Mouse (Mus musculus) ovary, adult 10 weeks (tissue): ENCODE measurements around the gene Chsy1. TPM values are rescaled to one million over a fixed set of nuclear protein-coding genes. Genes with fewer than 3 reads are reported as not detected.

Source experiments
- polyA plus RNA-seq: library from polyadenylated mRNA; stranded (reverse); fragments of 350-450 nt; fragmentation: Illumina TruSeq; extraction: RNeasy Lipid Tissue Mini Kit (QIAGEN cat#74804); gene quantifications from one replicate; pipeline ENCODE4 v1.2.3, GENCODE M21; 2014

Gene Chsy1
- 58.6 TPM for polyA plus RNA-seq

GRCm38 (mm10) chr7:66108961-66109854 lies at the start of gene Chsy1:
Gene Chsy1 (plus strand): TSS chr7:66109515.

GRCm38 (mm10) chr7:66079364-66080230 lies 29.7 kb upstream of the Chsy1 start, which contains the start of gene Selenos:
Gene Selenos (plus strand): TSS chr7:66079649.

Other genes starting within 250 kb of the Chsy1 start
- gene Pcsk6, start 247.8 kb upstream of the Chsy1 start, polyA plus RNA-seq = 9.1 TPM
- not detected for gene Gm45213, start 65.9 kb upstream of the Chsy1 start, polyA plus RNA-seq
- 58.0 TPM for gene Snrpa1, start 50.5 kb upstream of the Chsy1 start, polyA plus RNA-seq
- 116 TPM for gene Selenos, start 29.9 kb upstream of the Chsy1 start, polyA plus RNA-seq